Mouse (Mus musculus) embryonic facial prominence, embryonic 14.5 days (tissue): ENCODE results near the gene Klhl2. TPM values are rescaled to one million over a fixed set of nuclear protein-coding genes. Genes with fewer than 3 reads are reported as not detected.

Source experiments
- ATAC-seq: fragments of 200-750 bp; cut with Nextera tagmentation; 2 replicates; pipeline ENCODE4 v1.8.0; 2017; ENCODE audit warnings: low read depth, moderate number of reproducible peaks, moderate TSS enrichment
- DNase-seq: peaks from one replicate; pipeline ENCODE4 v3.0.0-alpha.2; 2015; ENCODE audit warnings: low spot score
- H3K27ac ChIP-seq: fragments of 300-500 bp; sonication (generic); replicated peaks from 2 replicates; pipeline ENCODE4 v1.5.1; 2014; ENCODE audit warnings: low read depth, mild to moderate bottlenecking, low read length, moderate library complexity
- H3K27me3 ChIP-seq: fragments of 300-500 bp; sonication (generic); replicated peaks from 2 replicates; pipeline ENCODE4 v1.6.1; 2014; ENCODE audit warnings: low read length; ENCODE audit not compliant: control insufficient read depth, insufficient read depth
- H3K36me3 ChIP-seq: fragments of 300-500 bp; sonication (generic); 2 replicates; pipeline ENCODE4 v1.6.1; 2014; ENCODE audit warnings: low read length, mixed read lengths; ENCODE audit not compliant: control insufficient read depth, insufficient read depth
- H3K4me1 ChIP-seq: fragments of 300-500 bp; sonication (generic); 2 replicates; pipeline ENCODE4 v1.6.1; 2014; ENCODE audit warnings: antibody characterized with exemption, low read length; ENCODE audit not compliant: control insufficient read depth, insufficient read depth
- H3K4me2 ChIP-seq: fragments of 300-500 bp; sonication (generic); 2 replicates; pipeline ENCODE4 v1.6.1; 2014; ENCODE audit warnings: low read depth, mild to moderate bottlenecking, low read length, moderate library complexity, mixed read lengths
- H3K4me3 ChIP-seq: fragments of 300-500 bp; sonication (generic); 2 replicates; pipeline ENCODE4 v1.5.1; 2014; ENCODE audit warnings: low read depth, mild to moderate bottlenecking, low read length
- H3K9ac ChIP-seq: fragments of 300-500 bp; sonication (generic); 2 replicates; pipeline ENCODE4 v1.6.1; 2014; ENCODE audit warnings: low read depth, mild to moderate bottlenecking, low read length, moderate library complexity, mixed read lengths
- H3K9me3 ChIP-seq: fragments of 300-500 bp; sonication (generic); 2 replicates; pipeline ENCODE4 v1.6.1; 2016; ENCODE audit warnings: low read length; ENCODE audit not compliant: control insufficient read depth
- WGBS: fragments of 180-500 bp; shearing (Covaris S2); extraction: QIAGEN DNeasy Blood & Tissue Kit; methylation state at CpG from one replicate; pipeline ENCODE4 v1.1.7; 2014; 5-methylcytosine and 5-hydroxymethylcytosine counted together
- polyA plus RNA-seq: library from polyadenylated mRNA; unstranded; fragments of >200 nt; fragmentation: Nextera tagmentation; extraction: Ambion mirVana; gene quantifications from 2 replicates; pipeline ENCODE4 v1.2.1, GENCODE M21; 2014

Gene Klhl2
- polyA plus RNA-seq, 1 experiment from 2014 or later: 13.2 TPM

DNA sequence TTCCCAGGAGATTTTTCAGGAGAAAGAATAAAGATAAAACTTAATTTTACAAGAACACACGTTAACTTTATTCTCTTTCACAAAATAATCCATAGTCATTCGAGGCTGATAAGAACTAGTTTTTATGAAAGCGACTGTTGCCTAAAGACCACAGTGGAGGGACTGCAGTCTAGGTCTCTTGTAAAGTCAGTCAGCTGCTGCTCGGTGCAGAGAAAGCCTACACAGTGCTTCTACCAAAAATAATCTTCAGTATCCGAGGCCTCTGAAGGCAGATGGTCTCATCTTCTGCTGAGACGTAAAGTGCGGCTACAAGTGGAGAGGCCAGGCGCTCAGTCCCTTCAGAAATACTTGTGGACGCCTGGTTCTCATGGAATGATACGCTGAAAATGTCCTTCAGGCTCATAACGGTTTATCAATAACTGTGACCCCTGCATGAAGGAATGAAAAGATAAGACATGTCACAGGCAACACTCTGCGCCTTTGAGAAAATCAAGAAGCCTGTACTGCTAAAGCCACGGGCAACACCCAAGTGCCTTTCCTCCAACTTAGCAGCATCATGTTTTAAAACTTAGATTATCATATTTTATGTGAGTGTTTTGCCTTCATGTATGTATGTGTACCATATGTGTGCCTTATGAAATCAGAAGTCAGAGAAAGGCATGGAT is 109.1 kb downstream of the Klhl2 start:
- WGBS: 90% methylated on average over 13 of the region's 13 CpGs
- H3K4me2 ChIP-seq: no peak overlapping the region
- DNase-seq (no peak), ATAC-seq (no peak)
- H3K27me3 ChIP-seq: no peaks in the 10 kb centered on the region
- no peak overlapping the region for H3K4me3 ChIP-seq
- no peak overlapping the region for H3K27ac ChIP-seq
- no peaks in the 10 kb centered on the region for H3K36me3 ChIP-seq
- H3K4me1 ChIP-seq: no peaks in the 10 kb centered on the region
- H3K9ac ChIP-seq: no peak overlapping the region
- no peaks in the 10 kb centered on the region for H3K9me3 ChIP-seq

- H3K4me2 ChIP-seq: no peak overlapping the region
- H3K27ac ChIP-seq: no peak overlapping the region
- no peaks in the 10 kb centered on the region for H3K4me1 ChIP-seq
- H3K36me3 ChIP-seq: no peaks in the 10 kb centered on the region
- no peak for ATAC-seq
- 63% methylated on average over 1 of the region's 1 CpGs for WGBS
- H3K4me3 ChIP-seq: no peak overlapping the region
- H3K9me3 ChIP-seq: no peaks in the 10 kb centered on the region
- no peak overlapping the region for H3K9ac ChIP-seq
- DNase-seq: peak; percentile 4
- no peaks in the 10 kb centered on the region for H3K27me3 ChIP-seq
Observed at GRCm38 (mm10) chr8:64738916-64739315, 110.9 kb downstream of the Klhl2 start.

DNA sequence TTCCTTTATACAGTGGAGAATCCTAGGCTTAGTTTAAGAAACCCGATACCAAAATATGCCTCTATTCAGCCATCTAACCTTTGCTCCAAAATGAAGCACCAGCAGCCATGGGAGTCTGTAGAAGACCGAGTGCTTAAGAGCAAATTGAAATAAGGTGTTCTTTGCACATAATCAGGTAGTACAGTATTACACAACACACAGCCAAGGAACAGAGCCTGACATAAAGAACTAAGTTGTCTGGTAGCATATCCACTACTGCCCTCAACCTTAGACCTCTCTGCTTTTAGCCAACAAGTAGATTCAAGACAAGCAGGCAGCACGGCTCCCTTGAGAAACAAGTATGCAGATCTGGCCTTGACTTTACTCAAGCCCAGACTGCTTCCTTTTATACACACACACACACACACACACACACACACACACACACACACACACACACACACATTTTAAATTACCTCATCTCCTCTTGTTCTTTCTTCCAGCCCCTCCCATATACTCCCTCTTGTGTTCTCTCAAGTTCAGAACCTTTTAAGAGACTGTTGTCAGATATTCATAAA is 113.0 kb downstream of the Klhl2 start:
- DNase-seq (no peak), ATAC-seq (no peak)
- Histone ChIP-seq H3K27me3 (no peaks in the 10 kb centered on the region), H3K36me3 (no peaks in the 10 kb centered on the region), H3K4me2 (no peak overlapping the region), H3K4me3 (no peak overlapping the region), H3K9me3 (no peaks in the 10 kb centered on the region), H3K4me1 (no peaks in the 10 kb centered on the region), H3K27ac (no peak overlapping the region), H3K9ac (no peak overlapping the region)
- WGBS: 65% methylated on average over 3 of the region's 3 CpGs

- H3K4me1 ChIP-seq: no peaks in the 10 kb centered on the region
- no peaks in the 10 kb centered on the region for H3K27me3 ChIP-seq
- 79% methylated on average over 8 of the region's 8 CpGs for WGBS
- no peaks in the 10 kb centered on the region for H3K9me3 ChIP-seq
- H3K4me2 ChIP-seq: no peak overlapping the region
- DNase-seq (no peak), ATAC-seq (no peak)
- no peak overlapping the region for H3K9ac ChIP-seq
- H3K4me3 ChIP-seq: no peak overlapping the region
- H3K27ac ChIP-seq: no peak overlapping the region
- H3K36me3 ChIP-seq: peaks cover 8% of the 10 kb centered on the region
Observed at GRCm38 (mm10) chr8:64735161-64735560, 114.7 kb downstream of the Klhl2 start.

DNA sequence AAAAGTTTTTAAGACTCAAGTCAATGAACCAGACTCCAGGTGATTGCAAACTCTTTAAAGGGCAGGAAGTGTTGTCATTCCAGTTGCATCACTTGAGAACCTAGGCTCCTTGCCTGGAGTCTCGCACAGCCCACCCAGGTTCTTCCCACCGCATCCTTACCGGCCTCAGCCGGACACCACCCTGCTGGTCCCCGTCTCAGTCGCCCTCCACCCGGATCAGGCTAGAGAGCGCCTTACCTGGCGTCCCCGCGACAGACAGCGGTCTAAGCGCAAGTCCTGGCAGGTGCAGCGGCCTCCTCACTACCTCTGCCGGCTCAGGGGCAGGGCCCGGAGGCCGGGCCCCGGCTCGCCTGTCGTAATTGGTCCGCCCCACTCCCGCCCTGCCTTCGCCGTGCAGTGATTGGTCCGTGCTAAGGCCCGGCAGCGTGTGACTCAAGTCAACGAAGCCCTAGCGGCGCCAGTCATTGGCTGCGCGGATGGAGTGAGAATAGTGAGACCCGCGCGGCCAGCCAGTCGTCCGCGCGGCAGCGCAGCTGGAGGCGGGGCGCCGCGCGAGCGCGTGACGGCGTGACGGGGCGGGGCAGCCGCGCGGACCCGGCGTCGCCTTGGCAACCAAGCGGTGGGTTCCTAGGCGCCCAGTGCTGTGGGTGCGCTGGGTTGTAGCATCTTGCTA is 116.4 kb downstream of the Klhl2 start, which contains the start of gene Msmo1:
Gene Msmo1 (minus strand): TSS at position 522 of the 673 bp plus-strand sequence.
- H3K4me1 ChIP-seq: no peaks in the 10 kb centered on the region
- DNase-seq (peak; percentile 100), ATAC-seq (peak; percentile 100)
- peaks cover 18% of the 10 kb centered on the region for H3K36me3 ChIP-seq
- H3K9ac ChIP-seq: peak within 1 kb of the TSS; percentile 72
- under 1% methylated on average over 40 of the region's 60 CpGs for WGBS
- H3K4me3 ChIP-seq: peak within 1 kb of the TSS; percentile 74
- H3K9me3 ChIP-seq: no peaks in the 10 kb centered on the region
- peak within 1 kb of the TSS; percentile 69 for H3K4me2 ChIP-seq
- H3K27me3 ChIP-seq: no peaks in the 10 kb centered on the region
- H3K27ac ChIP-seq: peak within 1 kb of the TSS; percentile 46; the same call in 1 of the 2 replicates

- Histone ChIP-seq H3K9ac (peak overlapping the region; percentile 72), H3K36me3 (peaks cover 19% of the 10 kb centered on the region), H3K4me3 (peak overlapping the region; percentile 74), H3K27me3 (no peaks in the 10 kb centered on the region), H3K4me2 (peak overlapping the region; percentile 69), H3K9me3 (no peaks in the 10 kb centered on the region), H3K4me1 (no peaks in the 10 kb centered on the region), H3K27ac (0 out of 2 replicates have a peak overlapping the region, but pooled peaks have one; percentile 46)
- WGBS: 8% methylated on average over 9 of the region's 9 CpGs
- ATAC-seq (no peak), DNase-seq (no peak)
Observed at GRCm38 (mm10) chr8:64732596-64732995, 117.2 kb downstream of the Klhl2 start.

GRCm38 (mm10) chr8:64728156-64728555 is 121.7 kb downstream of the Klhl2 start:
- Histone ChIP-seq H3K9ac (no peak overlapping the region), H3K36me3 (peaks cover 59% of the 10 kb centered on the region), H3K27me3 (no peaks in the 10 kb centered on the region), H3K27ac (no peak overlapping the region), H3K4me1 (no peaks in the 10 kb centered on the region), H3K4me3 (no peak overlapping the region), H3K4me2 (no peak overlapping the region), H3K9me3 (no peaks in the 10 kb centered on the region)
- ATAC-seq (no peak), DNase-seq (no peak)
- 90% methylated on average over 7 of the region's 7 CpGs for WGBS

DNA sequence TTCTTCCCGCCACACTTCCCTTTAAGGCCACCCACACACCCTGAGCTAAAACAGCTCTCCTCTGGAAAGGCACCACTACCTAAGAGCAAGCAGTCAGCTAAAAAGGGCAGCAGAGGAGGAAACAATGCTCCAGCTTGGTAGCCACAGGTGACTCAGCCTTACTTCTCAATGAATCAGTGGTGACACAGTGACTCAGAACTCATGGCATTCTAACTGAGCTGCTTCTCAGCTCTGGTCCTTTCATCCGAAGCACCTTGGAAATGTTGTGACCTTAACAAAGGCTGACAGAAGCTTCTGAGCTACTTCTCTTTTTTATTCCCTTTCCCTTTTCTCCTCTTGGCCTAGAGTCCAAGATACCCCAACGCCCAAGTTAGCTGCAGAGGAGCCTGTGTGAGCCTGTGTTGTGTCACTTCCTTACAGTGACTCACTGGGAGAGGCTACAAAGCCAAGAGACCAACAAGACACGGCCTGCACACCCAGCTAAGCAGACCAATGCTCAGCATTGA is 123.6 kb downstream of the Klhl2 start:
- WGBS: 88% methylated on average over 4 of the region's 4 CpGs
- no peak overlapping the region for H3K4me3 ChIP-seq

More for the DNA sequence above, 123.6 kb downstream of the Klhl2 start:
- H3K4me1 ChIP-seq: no peaks in the 10 kb centered on the region
- no peaks in the 10 kb centered on the region for H3K9me3 ChIP-seq
- H3K4me2 ChIP-seq: no peak overlapping the region
- H3K9ac ChIP-seq: no peak overlapping the region
- no peaks in the 10 kb centered on the region for H3K27me3 ChIP-seq
- H3K27ac ChIP-seq: no peak overlapping the region
- H3K36me3 ChIP-seq: peaks cover 75% of the 10 kb centered on the region
- DNase-seq: no peak
- ATAC-seq: no peak
